Mouse (Mus musculus) lung, embryonic 14.5 days (tissue): ENCODE measurements around the gene Gbp2. TPM values are rescaled to one million over a fixed set of nuclear protein-coding genes. Genes with fewer than 3 reads are reported as not detected.
"Not testable (repeated sequence)": the region's sequence is repeated elsewhere in the genome, so short reads cannot be mapped to it uniquely, and the experiment has no call there.

Source experiments
- ATAC-seq: fragments of 200-750 bp; cut with Nextera tagmentation; 2 replicates; pipeline ENCODE4 v1.8.0; 2017; ENCODE audit warnings: mild to moderate bottlenecking, moderate TSS enrichment, moderate library complexity; ENCODE audit not compliant: insufficient read depth
- DNase-seq: peaks from one replicate; pipeline ENCODE4 v3.0.0-alpha.2; 2015
- H3K27ac ChIP-seq: fragments of 300-500 bp; sonication (generic); 2 replicates; pipeline ENCODE4 v1.5.1; 2014; ENCODE audit warnings: low read depth, mild to moderate bottlenecking, moderate library complexity
- H3K27me3 ChIP-seq: fragments of 300-500 bp; sonication (generic); 2 replicates; pipeline ENCODE4 v1.6.1; 2014; ENCODE audit warnings: low read length, control low read depth; ENCODE audit not compliant: insufficient read depth
- H3K36me3 ChIP-seq: fragments of 300-500 bp; sonication (generic); 2 replicates; pipeline ENCODE4 v1.6.1; 2014; ENCODE audit warnings: control low read depth; ENCODE audit not compliant: insufficient read depth
- H3K4me1 ChIP-seq: fragments of 300-500 bp; sonication (generic); 2 replicates; pipeline ENCODE4 v1.6.1; 2014; ENCODE audit warnings: antibody characterized with exemption, control low read depth; ENCODE audit not compliant: insufficient read depth
- H3K4me2 ChIP-seq: fragments of 300-500 bp; sonication (generic); 2 replicates; pipeline ENCODE4 v1.6.1; 2014; ENCODE audit warnings: mild to moderate bottlenecking
- H3K4me3 ChIP-seq: fragments of 300-500 bp; sonication (generic); 2 replicates; pipeline ENCODE4 v1.5.1; 2014; ENCODE audit warnings: low read depth, low read length
- H3K9ac ChIP-seq: fragments of 300-500 bp; sonication (generic); 2 replicates; pipeline ENCODE4 v1.6.1; 2014
- H3K9me3 ChIP-seq: fragments of 300-500 bp; sonication (generic); 2 replicates; pipeline ENCODE4 v1.6.1; 2016; ENCODE audit warnings: low read depth, low read length, control low read depth
- CTCF ChIP-seq: IDR thresholded peaks from 2 replicates; pipeline ENCODE4 v1.5.1; 2016; ENCODE audit warnings: antibody characterized with exemption, low read depth
- WGBS: fragments of 180-500 bp; shearing (Covaris S2); extraction: QIAGEN DNeasy Blood & Tissue Kit; methylation state at CpG from one replicate; pipeline ENCODE4 v1.1.7; 2014; 5-methylcytosine and 5-hydroxymethylcytosine counted together
- microRNA-seq: library from miRNA; unstranded; fragments of <30 nt; microRNA quantifications from one replicate; pipeline ENCODE4, GENCODE M21; 2016; ENCODE audit warnings: borderline number of aligned reads
- polyA plus RNA-seq: library from polyadenylated mRNA; unstranded; fragments of >200 nt; fragmentation: Nextera tagmentation; extraction: Ambion mirVana; gene quantifications from 2 replicates; pipeline ENCODE4 v1.2.1, GENCODE M21; 2014

The Gbp2 gene
- polyA plus RNA-seq, 1 experiment from 2014 or later, result 1.8 TPM

GRCm38 (mm10) chr3:142630385-142630784, 10.0 kb downstream of the Gbp2 start:
- no peak overlapping the region for H3K4me2 ChIP-seq
- DNase-seq (peak; percentile 46), ATAC-seq (no peak)
- no peaks in the 10 kb centered on the region for H3K4me1 ChIP-seq
- H3K4me3 ChIP-seq, result no peak overlapping the region
- no peaks in the 10 kb centered on the region for H3K27me3 ChIP-seq
- WGBS, result 41% methylated on average over 8 of the region's 8 CpGs
- H3K36me3 ChIP-seq, result no peaks in the 10 kb centered on the region
- no peaks in the 10 kb centered on the region for H3K9me3 ChIP-seq
- TF ChIP-seq CTCF, result no peak
- H3K27ac ChIP-seq, result no peak overlapping the region
- H3K9ac ChIP-seq, result no peak overlapping the region

- Histone ChIP-seq H3K27me3 (no peaks in the 10 kb centered on the region), H3K4me2 (peak overlapping the region; percentile 25; the same call in 1 of the 2 replicates), H3K9me3 (no peaks in the 10 kb centered on the region), H3K9ac (no peak overlapping the region), H3K36me3 (no peaks in the 10 kb centered on the region), H3K27ac (no peak overlapping the region), H3K4me3 (no peak overlapping the region), H3K4me1 (no peaks in the 10 kb centered on the region)
- peak; percentile 73 for TF ChIP-seq CTCF
- ATAC-seq (no peak), DNase-seq (peak; percentile 82)
- 7% methylated on average over 9 of the region's 9 CpGs for WGBS
Measured at GRCm38 (mm10) chr3:142640201-142640600, 19.8 kb downstream of the Gbp2 start.

- not testable (repeated sequence) for H3K4me3 ChIP-seq, ATAC-seq, H3K9me3 ChIP-seq, H3K9ac ChIP-seq, H3K36me3 ChIP-seq, H3K27me3 ChIP-seq, H3K4me2 ChIP-seq, H3K27ac ChIP-seq, H3K4me1 ChIP-seq
- WGBS, result 7% methylated on average over 2 of the region's 2 CpGs
- peak; percentile 92 for DNase-seq
- TF ChIP-seq CTCF, result peak; percentile 71
Measured at GRCm38 (mm10) chr3:142645949-142646348, 25.5 kb downstream of the Gbp2 start.

- H3K27ac ChIP-seq, H3K4me1 ChIP-seq, H3K4me3 ChIP-seq, H3K4me2 ChIP-seq, H3K27me3 ChIP-seq, H3K9me3 ChIP-seq, H3K9ac ChIP-seq, H3K36me3 ChIP-seq, ATAC-seq: not testable (repeated sequence)
- DNase-seq, result peak; percentile 28
- 28% methylated on average over 5 of the region's 7 CpGs for WGBS
Measured at GRCm38 (mm10) chr3:142647836-142648235, 27.4 kb downstream of the Gbp2 start.

GRCm38 (mm10) chr3:142650205-142650604, 29.8 kb downstream of the Gbp2 start:
- Histone ChIP-seq H3K27ac (no peak overlapping the region), H3K4me2 (no peak overlapping the region), H3K9ac (no peak overlapping the region), H3K27me3 (no peaks in the 10 kb centered on the region), H3K9me3 (no peaks in the 10 kb centered on the region), H3K4me3 (no peak overlapping the region), H3K36me3 (no peaks in the 10 kb centered on the region), H3K4me1 (no peaks in the 10 kb centered on the region)
- DNase-seq (no peak), ATAC-seq (no peak)
- 31% methylated on average over 2 of the region's 2 CpGs for WGBS
- TF ChIP-seq CTCF, result no peak

- WGBS, result 92% methylated on average over 8 of the region's 8 CpGs
- Histone ChIP-seq H3K27ac (no peak overlapping the region), H3K36me3 (no peaks in the 10 kb centered on the region), H3K4me2 (no peak overlapping the region), H3K9ac (no peak overlapping the region), H3K4me3 (no peak overlapping the region), H3K27me3 (no peaks in the 10 kb centered on the region), H3K9me3 (peaks cover 6% of the 10 kb centered on the region; the same call in 1 of the 2 replicates), H3K4me1 (no peaks in the 10 kb centered on the region)
- DNase-seq (no peak), ATAC-seq (no peak)
- no peak for TF ChIP-seq CTCF
Measured at GRCm38 (mm10) chr3:142664723-142665122, 44.3 kb downstream of the Gbp2 start.

GRCm38 (mm10) chr3:142674607-142675006, 54.2 kb downstream of the Gbp2 start:
- peak; percentile 53 for DNase-seq
- ATAC-seq, result no peak
- Histone ChIP-seq H3K9me3 (no peaks in the 10 kb centered on the region), H3K27ac (no peak overlapping the region), H3K36me3 (no peaks in the 10 kb centered on the region), H3K9ac (no peak overlapping the region), H3K4me2 (no peak overlapping the region), H3K4me1 (no peaks in the 10 kb centered on the region), H3K4me3 (no peak overlapping the region), H3K27me3 (no peaks in the 10 kb centered on the region)
- peak; percentile 45 for TF ChIP-seq CTCF
- 61% methylated on average over 1 of the region's 1 CpGs for WGBS

Small RNA genes lying within 50 kb of the gene (microRNA-seq; reads per million reads assigned to microRNA genes)
- not detected for gene Mir6381

Other genes with a start within 250 kb of the Gbp2 start
- gene Pdlim5, start 224.9 kb upstream of the Gbp2 start, polyA plus RNA-seq, result 19.0 and 24.1 TPM in 2 replicates
- gene Gbp5, start 126.6 kb upstream of the Gbp2 start, polyA plus RNA-seq, result 0.11 TPM in 1 of 2 replicates, not detected in the other
- 3.2 and 3.6 TPM in 2 replicates for gene Gbp7, start 90.3 kb upstream of the Gbp2 start, polyA plus RNA-seq
- 1.3 and 1.6 TPM in 2 replicates for gene Gbp3, start 60.6 kb upstream of the Gbp2 start, polyA plus RNA-seq
- gene Gbp2b, start 25.8 kb upstream of the Gbp2 start, polyA plus RNA-seq, result not detected in 2 replicates
- 17.6 and 17.8 TPM in 2 replicates for gene Kyat3, start 80.4 kb downstream of the Gbp2 start, polyA plus RNA-seq
- gene Gtf2b, start 144.4 kb downstream of the Gbp2 start, polyA plus RNA-seq, result 81.7 and 85.3 TPM in 2 replicates